In genomic region chr15:79842985-79843384, GRCm38 (mm10) we compare ENCODE assay signal across 25 mouse cellular contexts. TPM values are rescaled to one million over a fixed set of nuclear protein-coding genes. Genes with fewer than 3 reads are reported as not detected.
"Had no signal": no experiment of that assay in that cellular context is flagged by ENCODE, and none has a peak within 500 bp of the region (broad histone marks: within the 10 kb centered on the region; RNA-seq: fewer than 3 reads in every experiment).

No protein-coding gene starts in this region.

- H3K36me3 ChIP-seq: midbrain, embryonic 13.5 days; midbrain, embryonic 15.5 days; neural tube, embryonic 13.5 days; neural tube, embryonic 15.5 days; stomach, embryonic 15.5 days had no signal

- H3K9me3 ChIP-seq: midbrain, embryonic 13.5 days; midbrain, embryonic 15.5 days; neural tube, embryonic 13.5 days; neural tube, embryonic 15.5 days; stomach, embryonic 15.5 days had no signal

- H3K27ac ChIP-seq: macrophage; midbrain, embryonic 13.5 days; midbrain, embryonic 15.5 days; neural tube, embryonic 13.5 days; neural tube, embryonic 15.5 days; stomach, embryonic 15.5 days; stomach, postnatal 0 days had no signal

- H3K27me3 ChIP-seq: midbrain, embryonic 15.5 days; neural tube, embryonic 13.5 days; neural tube, embryonic 15.5 days; stomach, embryonic 15.5 days had no signal

- H3K4me1 ChIP-seq: megakaryocyte, embryonic 14.5 days had no signal

- H3K9ac ChIP-seq: lung, embryonic 14.5 days; midbrain, embryonic 13.5 days; midbrain, embryonic 15.5 days; neural tube, embryonic 13.5 days; neural tube, embryonic 15.5 days; stomach, embryonic 15.5 days had no signal

- DNase-seq: lung, adult 18-20 months; lung, embryonic 14.5 days; lung, postnatal 10 days; lung, postnatal 36 days; retina, postnatal 1 day; right cerebral cortex, adult 18-20 months; right cerebral cortex, postnatal 25 days; right cerebral cortex, postnatal 4 days; thymus, adult 2 months; thymus, postnatal 25 days; thymus, postnatal 4 days had no signal

- H3K4me3 ChIP-seq: megakaryocyte, embryonic 14.5 days; midbrain, embryonic 13.5 days; midbrain, embryonic 15.5 days; neural tube, embryonic 13.5 days; neural tube, embryonic 15.5 days; stomach, embryonic 15.5 days had no signal

RNA-seq across cellular contexts. Expression of gene Npcd, which starts 8.9 kb away (rescaled TPM):
- total RNA-seq: megakaryocyte progenitor cell, adult 5-6 weeks; monocyte, adult 5-6 weeks had no signal
- polyA plus RNA-seq: liver, embryonic 16.5 days; lung, embryonic 14.5 days; macrophage; midbrain, embryonic 11.5 days; neural tube, embryonic 11.5 days; neural tube, embryonic 13.5 days; stomach, embryonic 15.5 days; stomach, postnatal 0 days; testis, adult 2 months had no signal

RNA-seq across cellular contexts. Expression of gene Nptxr, which starts 38.4 kb away (rescaled TPM):
- total RNA-seq: monocyte, adult 5-6 weeks had no signal
